Mouse (Mus musculus): ENCODE data around the gene Hivep3. TPM values are rescaled to one million over a fixed set of nuclear protein-coding genes. Genes with fewer than 3 reads are reported as not detected.

Gene Hivep3
- polyA plus RNA-seq, 1 experiment from 2014 or later: 3.2 TPM

GRCm38 (mm10) chr4:119861001-119861400 lies 127.4 kb downstream of the Hivep3 start:
- no peak overlapping the region for H3K9ac ChIP-seq
- H3K27me3 ChIP-seq: peaks cover 7% of the 10 kb centered on the region; the same call in 1 of the 2 replicates
- peaks cover 4% of the 10 kb centered on the region for H3K4me1 ChIP-seq
- ATAC-seq (ENCODE audit: insufficient number of reproducible peaks, low FRiP score, low TSS enrichment, low read depth): no peak
- no peaks in the 10 kb centered on the region for H3K36me3 ChIP-seq
- H3K27ac ChIP-seq: no peak overlapping the region
- no peak overlapping the region for H3K4me2 ChIP-seq
- H3K9me3 ChIP-seq: no peaks in the 10 kb centered on the region
- 61% methylated on average over 4 of the region's 4 CpGs for WGBS
- no peak overlapping the region for H3K4me3 ChIP-seq

- H3K9me3 ChIP-seq: no peaks in the 10 kb centered on the region
- H3K4me3 ChIP-seq: no peak overlapping the region
- peaks cover 9% of the 10 kb centered on the region for H3K4me1 ChIP-seq
- peak; percentile 45 for ATAC-seq (ENCODE audit: insufficient number of reproducible peaks, low FRiP score, low TSS enrichment, low read depth)
- no peak overlapping the region; the same call in 1 of the 2 replicates for H3K27ac ChIP-seq
- H3K9ac ChIP-seq: no peak overlapping the region
- 37% methylated on average over 3 of the region's 3 CpGs for WGBS
- H3K27me3 ChIP-seq: peaks cover 7% of the 10 kb centered on the region; the same call in 1 of the 2 replicates
- H3K4me2 ChIP-seq: no peak overlapping the region
- H3K36me3 ChIP-seq: no peaks in the 10 kb centered on the region
Observed at GRCm38 (mm10) chr4:119865827-119866455, 132.4 kb downstream of the Hivep3 start.

GRCm38 (mm10) chr4:119867132-119867531 lies 133.5 kb downstream of the Hivep3 start:
- ATAC-seq (ENCODE audit: insufficient number of reproducible peaks, low FRiP score, low TSS enrichment, low read depth): no peak
- H3K4me2 ChIP-seq: no peak overlapping the region
- no peak overlapping the region for H3K9ac ChIP-seq
- no peak overlapping the region for H3K4me3 ChIP-seq
- no peaks in the 10 kb centered on the region for H3K9me3 ChIP-seq
- no peak overlapping the region for H3K27ac ChIP-seq
- WGBS: 93% methylated on average over 3 of the region's 3 CpGs
- peaks cover 9% of the 10 kb centered on the region for H3K4me1 ChIP-seq
- no peaks in the 10 kb centered on the region for H3K36me3 ChIP-seq
- no peaks in the 10 kb centered on the region for H3K27me3 ChIP-seq

GRCm38 (mm10) chr4:119870411-119870810 lies 136.8 kb downstream of the Hivep3 start:
- Histone ChIP-seq H3K36me3 (no peaks in the 10 kb centered on the region), H3K9me3 (no peaks in the 10 kb centered on the region), H3K4me1 (peaks cover 9% of the 10 kb centered on the region), H3K4me2 (no peak overlapping the region), H3K4me3 (no peak overlapping the region), H3K27me3 (no peaks in the 10 kb centered on the region), H3K9ac (no peak overlapping the region), H3K27ac (no peak overlapping the region)
- 71% methylated on average over 6 of the region's 6 CpGs for WGBS
- no peak for ATAC-seq (ENCODE audit: insufficient number of reproducible peaks, low FRiP score, low TSS enrichment, low read depth)

GRCm38 (mm10) chr4:119871441-119871840 lies 137.9 kb downstream of the Hivep3 start:
- no peak for ATAC-seq (ENCODE audit: insufficient number of reproducible peaks, low FRiP score, low TSS enrichment, low read depth)
- H3K9me3 ChIP-seq: no peaks in the 10 kb centered on the region
- no peak overlapping the region for H3K27ac ChIP-seq
- no peak overlapping the region for H3K4me3 ChIP-seq
- no peak overlapping the region for H3K4me2 ChIP-seq
- H3K4me1 ChIP-seq: peaks cover under 1% of the 10 kb centered on the region; the same call in 1 of the 2 replicates
- H3K36me3 ChIP-seq: no peaks in the 10 kb centered on the region
- 95% methylated on average over 2 of the region's 2 CpGs for WGBS
- H3K9ac ChIP-seq: no peak overlapping the region
- no peaks in the 10 kb centered on the region for H3K27me3 ChIP-seq

- Histone ChIP-seq H3K36me3 (no peaks in the 10 kb centered on the region), H3K9me3 (no peaks in the 10 kb centered on the region), H3K4me2 (no peak overlapping the region), H3K9ac (no peak overlapping the region), H3K27ac (no peak overlapping the region), H3K27me3 (no peaks in the 10 kb centered on the region), H3K4me3 (no peak overlapping the region), H3K4me1 (no peaks in the 10 kb centered on the region)
- ATAC-seq (ENCODE audit: insufficient number of reproducible peaks, low FRiP score, low TSS enrichment, low read depth): no peak
- 88% methylated on average over 10 of the region's 10 CpGs for WGBS
Observed at GRCm38 (mm10) chr4:119871861-119872582, 138.4 kb downstream of the Hivep3 start.

GRCm38 (mm10) chr4:119873935-119874334 lies 140.4 kb downstream of the Hivep3 start:
- no peaks in the 10 kb centered on the region for H3K36me3 ChIP-seq
- no peaks in the 10 kb centered on the region for H3K27me3 ChIP-seq
- ATAC-seq (ENCODE audit: insufficient number of reproducible peaks, low FRiP score, low TSS enrichment, low read depth): no peak
- 57% methylated on average over 6 of the region's 6 CpGs for WGBS
- H3K4me3 ChIP-seq: no peak overlapping the region
- no peak overlapping the region for H3K9ac ChIP-seq
- H3K4me1 ChIP-seq: no peaks in the 10 kb centered on the region
- H3K9me3 ChIP-seq: no peaks in the 10 kb centered on the region
- no peak overlapping the region for H3K27ac ChIP-seq
- H3K4me2 ChIP-seq: no peak overlapping the region

- H3K27ac ChIP-seq: no peak overlapping the region
- no peak overlapping the region for H3K9ac ChIP-seq
- H3K4me3 ChIP-seq: no peak overlapping the region
- H3K27me3 ChIP-seq: no peaks in the 10 kb centered on the region
- H3K36me3 ChIP-seq: no peaks in the 10 kb centered on the region
- H3K9me3 ChIP-seq: no peaks in the 10 kb centered on the region
- H3K4me1 ChIP-seq: no peaks in the 10 kb centered on the region
- 91% methylated on average over 2 of the region's 2 CpGs for WGBS
- H3K4me2 ChIP-seq: no peak overlapping the region
- ATAC-seq (ENCODE audit: insufficient number of reproducible peaks, low FRiP score, low TSS enrichment, low read depth): no peak
Observed at GRCm38 (mm10) chr4:119875592-119875991, 142.0 kb downstream of the Hivep3 start.

GRCm38 (mm10) chr4:119876535-119877160 lies 143.1 kb downstream of the Hivep3 start:
- Histone ChIP-seq H3K4me2 (no peak overlapping the region), H3K36me3 (no peaks in the 10 kb centered on the region), H3K9me3 (no peaks in the 10 kb centered on the region), H3K4me3 (no peak overlapping the region), H3K9ac (no peak overlapping the region), H3K4me1 (no peaks in the 10 kb centered on the region), H3K27me3 (no peaks in the 10 kb centered on the region), H3K27ac (no peak overlapping the region)
- WGBS: 72% methylated on average over 8 of the region's 8 CpGs
- no peak for ATAC-seq (ENCODE audit: insufficient number of reproducible peaks, low FRiP score, low TSS enrichment, low read depth)

GRCm38 (mm10) chr4:119878218-119878617 lies 144.6 kb downstream of the Hivep3 start:
- Histone ChIP-seq H3K9ac (no peak overlapping the region), H3K36me3 (no peaks in the 10 kb centered on the region)
- 73% methylated on average over 5 of the region's 5 CpGs for WGBS

GRCm38 (mm10) chr4:119879671-119880070 lies 146.1 kb downstream of the Hivep3 start:
- no peak for ATAC-seq (ENCODE audit: insufficient number of reproducible peaks, low FRiP score, low TSS enrichment, low read depth)
- H3K4me1 ChIP-seq: no peaks in the 10 kb centered on the region
- no peaks in the 10 kb centered on the region for H3K36me3 ChIP-seq
- no peaks in the 10 kb centered on the region for H3K27me3 ChIP-seq
- no peaks in the 10 kb centered on the region for H3K9me3 ChIP-seq
- no peak overlapping the region for H3K27ac ChIP-seq
- WGBS: 64% methylated on average over 5 of the region's 5 CpGs
- no peak overlapping the region for H3K9ac ChIP-seq
- H3K4me2 ChIP-seq: no peak overlapping the region
- H3K4me3 ChIP-seq: no peak overlapping the region

More at GRCm38 (mm10) chr4:119878218-119878617, 144.6 kb downstream of the Hivep3 start:
- Histone ChIP-seq H3K9me3 (no peaks in the 10 kb centered on the region), H3K27me3 (no peaks in the 10 kb centered on the region), H3K4me3 (no peak overlapping the region), H3K4me2 (no peak overlapping the region), H3K4me1 (no peaks in the 10 kb centered on the region), H3K27ac (no peak overlapping the region)
- no peak for ATAC-seq (ENCODE audit: insufficient number of reproducible peaks, low FRiP score, low TSS enrichment, low read depth)

GRCm38 (mm10) chr4:119880270-119880669 lies 146.7 kb downstream of the Hivep3 start:
- ATAC-seq (ENCODE audit: insufficient number of reproducible peaks, low FRiP score, low TSS enrichment, low read depth): no peak
- Histone ChIP-seq H3K9me3 (no peaks in the 10 kb centered on the region), H3K4me2 (no peak overlapping the region), H3K9ac (no peak overlapping the region), H3K4me1 (no peaks in the 10 kb centered on the region), H3K27me3 (no peaks in the 10 kb centered on the region), H3K4me3 (no peak overlapping the region), H3K36me3 (no peaks in the 10 kb centered on the region), H3K27ac (no peak overlapping the region)
- 80% methylated on average over 7 of the region's 7 CpGs for WGBS
